15 mouse cellular contexts compared by ENCODE assay signal in the genomic region with DNA sequence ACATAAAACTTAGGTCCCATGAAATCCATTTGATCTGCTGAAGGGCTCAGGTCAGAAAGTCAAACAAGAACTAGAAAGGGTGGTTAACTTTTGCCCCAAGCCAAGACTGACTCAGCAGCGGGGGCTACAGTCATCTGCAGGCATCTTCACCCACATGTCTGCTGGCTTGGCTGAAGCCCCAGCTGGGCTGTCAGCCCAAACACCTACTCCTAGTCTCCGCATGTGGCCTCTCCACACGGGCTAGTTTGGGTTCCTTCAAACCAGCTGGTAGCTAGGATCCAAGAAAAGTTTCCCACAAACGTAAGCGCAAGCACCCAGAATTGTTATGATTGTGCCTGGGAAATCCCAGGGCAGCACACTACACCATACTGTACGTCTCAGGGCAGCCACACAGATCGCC. TPM values are rescaled to one million over a fixed set of nuclear protein-coding genes. Genes with fewer than 3 reads are reported as not detected.
A peak's percentile ranks its signal among the peaks of the same experiment; 100 is the strongest.
DNase-seq lines count a peak whose midpoint lies in the region; ATAC-seq and TF ChIP-seq lines count a peak whose summit lies in the region.
"Had no signal": no experiment of that assay in that cellular context is flagged by ENCODE, and none has a peak within 500 bp of the region (broad histone marks: within the 10 kb centered on the region; RNA-seq: fewer than 3 reads in every experiment).

No protein-coding gene starts in this region.

- no peak overlapping the region for H3K9ac ChIP-seq in forebrain, postnatal 0 days
- H3K9ac ChIP-seq: forebrain, embryonic 13.5 days; limb, embryonic 13.5 days; midbrain, embryonic 13.5 days; neural tube, embryonic 13.5 days; stomach, embryonic 15.5 days had no signal

- peak; percentile 37 to 45 for DNase-seq in kidney, postnatal 36 days
- DNase-seq in kidney, adult 8-10 months, result no peak
- peak; percentile 56 for DNase-seq in 3134 (ENCODE audit: extremely low read depth, insufficient read length, low spot score)
- DNase-seq in left cerebral cortex, postnatal 14 days (ENCODE audit: low spot score in 2 of 2), result peak; percentile 52 to 81
- no peak for DNase-seq in c-Kit-positive CD71-positive TER-119-positive erythroid progenitor cells, embryonic 14.5 days (ENCODE audit: low spot score)
- no peak for DNase-seq in forebrain, postnatal 0 days
- DNase-seq: cerebellum, adult 9-10 months; lung, postnatal 36 days had no signal

- H3K4me3 ChIP-seq in C2C12 (ENCODE audit: insufficient read depth, poor library complexity, severe bottlenecking), result no peak overlapping the region
- H3K4me3 ChIP-seq in forebrain, postnatal 0 days (ENCODE audit: low read depth, low read length), result no peak overlapping the region
- H3K4me3 ChIP-seq: forebrain, embryonic 13.5 days; limb, embryonic 13.5 days; midbrain, embryonic 13.5 days; neural tube, embryonic 13.5 days; stomach, embryonic 15.5 days had no signal

- no peaks in the 10 kb centered on the region for H3K79me3 ChIP-seq in C2C12 (ENCODE audit: low read depth)

- H3K27ac ChIP-seq in forebrain, postnatal 0 days (ENCODE audit: low read depth, low read length), result no peak overlapping the region
- H3K27ac ChIP-seq: forebrain, embryonic 13.5 days; kidney, postnatal 0 days; limb, embryonic 13.5 days; midbrain, embryonic 13.5 days; neural tube, embryonic 13.5 days; stomach, embryonic 15.5 days had no signal

- H3K36me3 ChIP-seq in C2C12 (ENCODE audit: control insufficient read depth, insufficient read depth), result no peaks in the 10 kb centered on the region
- H3K36me3 ChIP-seq in forebrain, postnatal 0 days (ENCODE audit: insufficient read depth), result no peaks in the 10 kb centered on the region
- H3K36me3 ChIP-seq: limb, embryonic 13.5 days; midbrain, embryonic 13.5 days; neural tube, embryonic 13.5 days; stomach, embryonic 15.5 days had no signal

- H3K4me1 ChIP-seq in forebrain, postnatal 0 days (ENCODE audit: insufficient read depth), result no peaks in the 10 kb centered on the region
- H3K4me1 ChIP-seq: forebrain, embryonic 13.5 days; midbrain, embryonic 13.5 days; neural tube, embryonic 13.5 days; stomach, embryonic 15.5 days had no signal

- no peaks in the 10 kb centered on the region for H3K27me3 ChIP-seq in C2C12 (ENCODE audit: control insufficient read depth, insufficient read depth, insufficient read length)
- no peaks in the 10 kb centered on the region for H3K27me3 ChIP-seq in forebrain, postnatal 0 days (ENCODE audit: insufficient read depth, low read length)
- H3K27me3 ChIP-seq: forebrain, embryonic 13.5 days; limb, embryonic 13.5 days; midbrain, embryonic 13.5 days; neural tube, embryonic 13.5 days; stomach, embryonic 15.5 days had no signal

- no peak for TF ChIP-seq CTCF in C2C12 (IDR thresholded peaks at IDR 0.05; ENCODE audit: control insufficient read depth, insufficient read depth, insufficient read length)
- TF ChIP-seq CTCF in forebrain, postnatal 0 days (IDR thresholded peaks at IDR 0.05; ENCODE audit: low read depth), result no peak

- intact Hi-C loops in left cerebral cortex, postnatal 14 days (cut with DNase I), result no loop called here

- ATAC-seq in forebrain, postnatal 0 days, result no peak
- ATAC-seq: forebrain, embryonic 13.5 days; midbrain, embryonic 13.5 days had no signal

- no peaks in the 10 kb centered on the region for H3K79me2 ChIP-seq in C2C12 (ENCODE audit: control insufficient read depth, insufficient read depth)

- H3ac ChIP-seq in C2C12 (ENCODE audit: control insufficient read depth, insufficient read length, low read depth), result no peak overlapping the region

- no peak overlapping the region for H3K4me2 ChIP-seq in forebrain, postnatal 0 days (ENCODE audit: low read depth)
- H3K4me2 ChIP-seq: forebrain, embryonic 13.5 days; limb, embryonic 13.5 days; midbrain, embryonic 13.5 days; neural tube, embryonic 13.5 days; stomach, embryonic 15.5 days had no signal

- 88% methylated on average over 7 of the region's 7 CpGs for WGBS in forebrain, postnatal 0 days

- H3K9me3 ChIP-seq in forebrain, postnatal 0 days (ENCODE audit: low read length), result no peaks in the 10 kb centered on the region
- H3K9me3 ChIP-seq: forebrain, embryonic 13.5 days; limb, embryonic 13.5 days; midbrain, embryonic 13.5 days; neural tube, embryonic 13.5 days; stomach, embryonic 15.5 days had no signal

TF ChIP-seq in C2C12, 6 proteins besides CTCF, POLR2A, EP300 and RAD21:
- peak; percentile 32 for TF ChIP-seq MAX (IDR thresholded peaks at IDR 0.05)
- no peak for TF ChIP-seq USF1 (IDR thresholded peaks at IDR 0.05; ENCODE audit: low read depth)
TF ChIP-seq in C2C12: peak in this region for 1.

RNA-seq across cellular contexts. Expression of a gene that starts 17.6 kb away (rescaled TPM):
- 28.3 TPM for polyA plus RNA-seq in C2C12 (2012; fragmentation: generic; extraction: Trizol)
- total RNA-seq in left cerebral cortex, postnatal 14 days (2021), result 100 to 1,000 TPM; 125 to 135 TPM
- total RNA-seq in forebrain, postnatal 0 days (2014; rRNA removed), result 66.8 and 88.0 TPM in 2 replicates
- polyA plus RNA-seq in forebrain, postnatal 0 days (2015; fragmentation: Nextera tagmentation; extraction: Ambion mirVana), result 22.5 and 26.0 TPM in 2 replicates

Comparison
In these comparisons a context has a peak if more than half of its experiments do, and no peak if none do; other contexts are left out.
1. DNase-seq: peak in kidney, postnatal 36 days (2 of 2), 3134 (single experiment) and left cerebral cortex, postnatal 14 days (2 of 2); none in kidney, adult 8-10 months (0 of 2), c-Kit-positive CD71-positive TER-119-positive erythroid progenitor cells, embryonic 14.5 days (single experiment) and forebrain, postnatal 0 days (single experiment).